Mouse (Mus musculus) limb, embryonic 13.5 days (tissue): Measurements from ENCODE around the gene Disc1. TPM values are rescaled to one million over a fixed set of nuclear protein-coding genes. Genes with fewer than 3 reads are reported as not detected.

ENCODE experiments used
- ATAC-seq: fragments of 200-750 bp; cut with Nextera tagmentation; 2 replicates; pipeline ENCODE4 v1.8.0; 2017; ENCODE audit warnings: low read depth, moderate number of reproducible peaks, moderate TSS enrichment; ENCODE audit not compliant: low FRiP score
- H3K27ac ChIP-seq: fragments of 300-500 bp; sonication (generic); 2 replicates; pipeline ENCODE4 v1.5.1; 2015; ENCODE audit warnings: inconsistent platforms, mild to moderate bottlenecking, moderate library complexity
- H3K27me3 ChIP-seq: fragments of 300-500 bp; sonication (generic); 2 replicates; pipeline ENCODE4 v1.6.1; 2015; ENCODE audit warnings: mild to moderate bottlenecking, inconsistent platforms
- H3K36me3 ChIP-seq: fragments of 300-500 bp; sonication (generic); 2 replicates; pipeline ENCODE4 v1.6.1; 2015; ENCODE audit warnings: inconsistent platforms, mild to moderate bottlenecking, moderate library complexity
- H3K4me1 ChIP-seq: fragments of 300-500 bp; sonication (generic); 2 replicates; pipeline ENCODE4 v1.6.1; 2015; ENCODE audit warnings: inconsistent platforms
- H3K4me2 ChIP-seq: fragments of 300-500 bp; sonication (generic); replicated peaks from 2 replicates; pipeline ENCODE4 v1.6.1; 2015; ENCODE audit warnings: inconsistent platforms, mild to moderate bottlenecking, moderate library complexity
- H3K4me3 ChIP-seq: fragments of 300-500 bp; sonication (generic); 2 replicates; pipeline ENCODE4 v1.5.1; 2015; ENCODE audit warnings: moderate library complexity, mild to moderate bottlenecking, inconsistent platforms
- H3K9ac ChIP-seq: fragments of 300-500 bp; sonication (generic); 2 replicates; pipeline ENCODE4 v1.6.1; 2015; ENCODE audit warnings: mild to moderate bottlenecking, inconsistent platforms
- H3K9me3 ChIP-seq: fragments of 300-500 bp; sonication (generic); 2 replicates; pipeline ENCODE4 v1.6.1; 2016; ENCODE audit warnings: inconsistent platforms
- WGBS: fragments of 180-500 bp; shearing (Covaris S2); methylation state at CpG from one replicate; pipeline ENCODE4 v1.1.7; 2015; 5-methylcytosine and 5-hydroxymethylcytosine counted together
- polyA plus RNA-seq: library from polyadenylated mRNA; unstranded; fragments of >200 nt; fragmentation: Nextera tagmentation; extraction: Ambion mirVana; gene quantifications from 2 replicates; pipeline ENCODE4 v1.2.1, GENCODE M21; 2015

Disc1 gene
- polyA plus RNA-seq, 1 experiment from 2014 or later = 2.9 TPM

DNA sequence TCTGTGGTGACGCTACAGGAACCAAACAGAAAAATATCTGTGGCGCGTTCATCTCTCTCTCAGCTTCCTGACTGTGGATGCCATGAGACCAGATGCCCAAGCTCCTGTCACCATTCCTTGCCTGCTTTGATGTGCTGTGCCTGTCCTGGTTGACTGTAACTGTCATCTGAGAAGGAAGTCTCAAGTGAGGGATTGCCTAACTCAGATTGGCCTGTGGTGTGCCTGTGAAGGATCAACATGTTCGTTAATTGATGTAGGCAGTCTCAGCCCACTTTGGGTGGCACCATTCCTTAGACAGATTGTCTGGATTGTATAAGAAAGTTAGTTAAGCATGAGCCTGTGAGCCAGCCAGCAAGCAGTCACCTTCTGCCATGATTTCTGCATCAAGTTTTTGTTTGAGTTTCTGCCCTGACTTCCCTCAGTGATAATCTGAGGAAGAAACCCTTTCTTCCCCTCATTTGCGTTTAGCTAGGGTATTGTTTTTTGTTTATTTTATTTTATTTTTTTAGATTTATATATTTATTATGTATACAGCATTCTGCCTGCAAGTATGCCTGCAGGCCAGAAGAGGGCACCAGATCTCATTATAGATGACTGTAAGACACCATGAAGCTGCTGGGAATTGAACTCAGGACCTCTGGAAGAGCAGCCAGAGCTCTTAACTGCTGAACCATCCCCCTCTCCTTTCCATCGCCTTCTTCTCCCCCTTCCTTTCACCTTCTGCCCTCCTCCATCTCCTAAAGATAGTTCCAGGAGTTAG is 14.3 kb downstream of the Disc1 start:
- H3K4me3 ChIP-seq = no peak overlapping the region
- H3K9me3 ChIP-seq = no peaks in the 10 kb centered on the region
- no peak overlapping the region for H3K4me2 ChIP-seq
- H3K27me3 ChIP-seq = peaks cover 4% of the 10 kb centered on the region; the same call in 1 of the 2 replicates
- no peaks in the 10 kb centered on the region for H3K36me3 ChIP-seq
- WGBS = 85% methylated on average over 6 of the region's 6 CpGs
- no peak for ATAC-seq
- H3K9ac ChIP-seq = no peak overlapping the region
- no peak overlapping the region for H3K27ac ChIP-seq
- H3K4me1 ChIP-seq = peaks cover 18% of the 10 kb centered on the region

DNA sequence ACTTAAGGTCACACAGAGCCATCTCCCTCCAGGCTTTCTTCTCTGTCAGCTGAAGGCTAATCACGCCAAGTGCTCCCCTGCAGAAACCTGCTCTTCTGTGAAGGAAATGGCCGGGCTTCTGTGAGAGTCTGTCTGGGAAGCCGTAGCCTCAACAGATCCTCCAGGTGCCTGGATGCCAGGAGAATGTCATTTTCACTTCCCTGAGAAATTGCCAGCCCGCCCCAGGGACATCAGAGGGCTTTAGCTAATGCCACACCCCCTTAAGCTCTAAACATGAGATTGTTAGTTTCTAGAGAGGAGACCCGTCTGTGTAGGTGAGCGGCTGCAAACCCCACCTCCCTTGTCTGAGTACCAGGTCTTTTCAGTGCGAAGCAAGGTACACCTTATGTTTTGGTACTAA is 15.3 kb downstream of the Disc1 start:
- no peak for ATAC-seq
- WGBS = 52% methylated on average over 7 of the region's 7 CpGs
- peaks cover 4% of the 10 kb centered on the region; the same call in 1 of the 2 replicates for H3K27me3 ChIP-seq
- no peak overlapping the region for H3K27ac ChIP-seq
- peaks cover 18% of the 10 kb centered on the region for H3K4me1 ChIP-seq
- no peak overlapping the region for H3K4me2 ChIP-seq
- no peaks in the 10 kb centered on the region for H3K9me3 ChIP-seq
- no peak overlapping the region for H3K4me3 ChIP-seq
- no peaks in the 10 kb centered on the region for H3K36me3 ChIP-seq
- no peak overlapping the region for H3K9ac ChIP-seq

DNA sequence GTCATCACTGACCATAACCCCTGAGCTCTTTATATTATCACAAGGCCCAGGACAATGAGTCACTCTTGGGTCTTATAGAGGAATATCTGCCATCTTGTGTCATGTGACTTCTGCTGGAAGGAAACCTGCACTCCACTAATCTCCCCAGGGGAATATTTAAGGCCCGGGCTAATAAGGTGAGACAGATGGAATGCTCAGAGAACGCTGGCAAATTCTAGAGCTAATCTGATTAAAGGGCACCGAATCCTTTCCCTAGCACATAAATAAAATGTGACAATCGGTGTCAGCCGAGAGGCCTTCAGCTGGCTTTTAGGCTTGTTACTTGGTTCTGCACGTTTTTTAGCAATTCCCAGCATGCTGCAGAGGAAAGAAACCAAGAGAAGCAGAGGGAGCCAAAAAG is 15.7 kb downstream of the Disc1 start:
- Histone ChIP-seq H3K4me3 (no peak overlapping the region), H3K9ac (no peak overlapping the region), H3K9me3 (no peaks in the 10 kb centered on the region), H3K27ac (no peak overlapping the region), H3K4me2 (no peak overlapping the region), H3K27me3 (peaks cover 4% of the 10 kb centered on the region; the same call in 1 of the 2 replicates), H3K36me3 (no peaks in the 10 kb centered on the region), H3K4me1 (peaks cover 18% of the 10 kb centered on the region)
- WGBS = 34% methylated on average over 6 of the region's 6 CpGs
- no peak for ATAC-seq

DNA sequence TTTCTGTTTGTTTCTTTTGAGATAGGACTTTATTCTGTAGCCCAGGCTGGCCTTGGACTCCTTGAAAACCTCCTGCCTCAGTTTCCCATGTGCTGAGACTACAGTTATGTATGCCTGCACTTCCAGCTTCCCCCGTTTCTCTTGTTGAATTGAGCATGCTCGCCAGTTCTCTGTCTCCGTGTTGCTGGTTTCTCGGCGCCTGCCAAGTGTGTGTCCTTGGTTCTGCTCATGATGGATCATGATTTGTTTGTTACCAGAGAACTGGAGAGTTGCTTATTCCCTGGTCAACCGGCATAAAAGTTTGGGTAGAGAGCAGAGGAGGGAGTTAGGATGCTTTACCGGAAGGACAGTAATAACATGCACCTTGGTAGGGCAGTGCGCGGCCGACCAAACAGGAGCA is 20.1 kb downstream of the Disc1 start:
- H3K27me3 ChIP-seq = no peaks in the 10 kb centered on the region; the same call in 1 of the 2 replicates
- H3K9me3 ChIP-seq = no peaks in the 10 kb centered on the region
- H3K4me1 ChIP-seq = peaks cover 9% of the 10 kb centered on the region; the same call in 1 of the 2 replicates
- ATAC-seq = no peak
- H3K4me2 ChIP-seq = no peak overlapping the region
- H3K4me3 ChIP-seq = no peak overlapping the region
- WGBS = 90% methylated on average over 10 of the region's 10 CpGs
- no peak overlapping the region for H3K9ac ChIP-seq
- no peak overlapping the region for H3K27ac ChIP-seq
- no peaks in the 10 kb centered on the region for H3K36me3 ChIP-seq

DNA sequence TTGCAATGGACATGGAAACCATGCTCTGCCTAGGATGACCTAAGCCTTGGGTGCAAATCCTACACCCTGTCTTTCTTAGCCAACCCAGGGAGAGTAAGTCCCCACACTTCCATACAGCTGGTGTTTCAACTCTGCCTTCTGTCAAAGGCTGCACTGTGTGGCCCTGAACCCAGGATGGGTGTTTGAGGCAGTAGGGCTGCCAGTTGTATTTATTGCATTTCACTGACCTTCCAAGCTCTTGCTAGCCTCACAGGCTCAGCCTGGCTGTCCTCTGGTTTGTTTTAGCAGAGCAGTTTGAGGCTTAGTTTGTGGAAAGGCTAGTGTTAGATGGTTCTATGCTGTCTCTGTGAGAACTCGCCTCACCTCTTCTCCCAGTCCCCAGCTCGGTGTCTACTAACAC is 20.6 kb downstream of the Disc1 start:
- WGBS = 77% methylated on average over 2 of the region's 2 CpGs
- Histone ChIP-seq H3K9me3 (no peaks in the 10 kb centered on the region), H3K4me1 (peaks cover 5% of the 10 kb centered on the region; the same call in 1 of the 2 replicates), H3K4me3 (no peak overlapping the region), H3K27ac (no peak overlapping the region), H3K36me3 (no peaks in the 10 kb centered on the region), H3K9ac (no peak overlapping the region), H3K4me2 (no peak overlapping the region), H3K27me3 (no peaks in the 10 kb centered on the region; the same call in 1 of the 2 replicates)
- no peak for ATAC-seq

DNA sequence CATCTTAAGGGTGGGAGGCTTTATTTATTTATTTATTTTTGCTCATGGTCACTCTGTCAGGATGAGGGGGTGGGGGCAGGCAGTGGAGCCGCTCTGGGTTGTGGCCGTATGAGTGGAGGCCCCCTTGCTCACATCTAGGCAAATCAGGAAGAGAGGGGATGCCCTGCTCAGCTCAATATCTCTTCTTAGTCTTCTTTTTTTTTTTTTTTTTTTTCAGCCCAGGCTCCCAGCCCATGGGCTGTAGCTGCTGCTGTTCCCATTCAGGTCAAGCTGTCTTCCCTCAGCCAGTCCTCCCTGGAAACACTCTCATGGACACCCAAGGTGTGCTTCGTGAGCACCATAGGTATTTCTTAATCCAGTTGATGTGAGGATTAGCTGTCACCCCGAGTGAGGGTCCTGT is 21.4 kb downstream of the Disc1 start:
- Histone ChIP-seq H3K27ac (no peak overlapping the region), H3K9me3 (no peaks in the 10 kb centered on the region), H3K9ac (no peak overlapping the region), H3K36me3 (no peaks in the 10 kb centered on the region), H3K4me2 (no peak overlapping the region), H3K4me3 (no peak overlapping the region), H3K27me3 (no peaks in the 10 kb centered on the region; the same call in 1 of the 2 replicates), H3K4me1 (no peaks in the 10 kb centered on the region)
- ATAC-seq = no peak
- 80% methylated on average over 4 of the region's 4 CpGs for WGBS

DNA sequence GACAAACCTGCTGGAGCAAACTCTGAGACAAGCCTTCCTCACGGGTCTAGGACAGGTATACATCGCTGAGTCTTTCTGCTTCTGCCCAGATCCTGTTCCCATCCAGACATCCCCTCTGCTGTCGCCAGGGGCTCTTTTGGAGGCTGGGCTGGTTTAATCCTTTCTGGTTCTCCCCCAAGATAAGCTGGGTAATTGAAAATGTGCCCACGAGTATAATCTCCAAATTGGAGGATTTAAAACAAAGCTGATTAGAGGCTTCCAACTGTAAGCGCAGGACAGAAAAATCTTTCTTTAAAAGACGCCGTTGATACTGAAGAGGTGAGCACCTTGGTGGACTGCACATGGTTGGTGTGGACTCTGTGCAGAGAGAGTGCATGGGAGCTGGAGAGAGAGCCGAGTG is 23.3 kb downstream of the Disc1 start:
- 82% methylated on average over 8 of the region's 8 CpGs for WGBS
- Histone ChIP-seq H3K27ac (no peak overlapping the region), H3K9me3 (no peaks in the 10 kb centered on the region), H3K4me2 (no peak overlapping the region), H3K36me3 (no peaks in the 10 kb centered on the region), H3K4me3 (no peak overlapping the region), H3K4me1 (0 out of 2 replicates have a peak, but pooled peaks cover 7% of the 10 kb centered on the region), H3K27me3 (no peaks in the 10 kb centered on the region; the same call in 1 of the 2 replicates), H3K9ac (no peak overlapping the region)
- ATAC-seq = no peak

DNA sequence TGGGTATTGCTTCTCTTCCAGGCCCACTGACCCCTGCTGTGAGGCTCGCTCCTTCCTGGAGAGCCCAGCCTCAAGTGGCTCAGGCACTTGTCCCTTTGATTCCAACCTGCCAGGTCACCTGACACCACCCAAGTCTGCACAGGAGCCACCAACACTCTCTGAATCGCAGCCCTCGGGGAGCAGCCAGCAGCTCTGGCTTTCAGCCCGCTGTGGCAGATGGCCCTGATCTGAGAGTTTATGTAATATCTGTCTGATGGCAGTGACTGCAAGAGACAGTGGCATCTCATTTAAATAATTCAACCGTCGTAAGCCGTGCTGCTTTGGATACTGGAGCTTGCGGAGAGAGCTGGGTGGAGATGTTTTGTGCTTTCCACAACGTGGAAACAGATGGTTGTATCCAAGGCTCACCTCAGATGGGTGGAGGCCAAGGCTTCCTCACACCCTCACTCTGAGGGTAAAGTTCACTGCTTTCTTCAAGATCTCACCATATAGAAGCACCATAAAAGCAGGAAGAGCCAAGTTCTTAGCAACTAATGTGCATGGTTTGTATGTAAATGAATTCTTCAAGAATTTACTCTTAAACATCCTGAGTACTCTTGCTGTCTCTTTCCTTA is 24.9 kb downstream of the Disc1 start:
- no peak overlapping the region for H3K4me2 ChIP-seq
- H3K9ac ChIP-seq = no peak overlapping the region
- 55% methylated on average over 9 of the region's 9 CpGs for WGBS
- H3K27ac ChIP-seq = no peak overlapping the region
- no peak overlapping the region for H3K4me3 ChIP-seq
- peaks cover 21% of the 10 kb centered on the region for H3K4me1 ChIP-seq
- no peaks in the 10 kb centered on the region; the same call in 1 of the 2 replicates for H3K27me3 ChIP-seq
- no peaks in the 10 kb centered on the region for H3K9me3 ChIP-seq
- ATAC-seq = no peak
- H3K36me3 ChIP-seq = no peaks in the 10 kb centered on the region

DNA sequence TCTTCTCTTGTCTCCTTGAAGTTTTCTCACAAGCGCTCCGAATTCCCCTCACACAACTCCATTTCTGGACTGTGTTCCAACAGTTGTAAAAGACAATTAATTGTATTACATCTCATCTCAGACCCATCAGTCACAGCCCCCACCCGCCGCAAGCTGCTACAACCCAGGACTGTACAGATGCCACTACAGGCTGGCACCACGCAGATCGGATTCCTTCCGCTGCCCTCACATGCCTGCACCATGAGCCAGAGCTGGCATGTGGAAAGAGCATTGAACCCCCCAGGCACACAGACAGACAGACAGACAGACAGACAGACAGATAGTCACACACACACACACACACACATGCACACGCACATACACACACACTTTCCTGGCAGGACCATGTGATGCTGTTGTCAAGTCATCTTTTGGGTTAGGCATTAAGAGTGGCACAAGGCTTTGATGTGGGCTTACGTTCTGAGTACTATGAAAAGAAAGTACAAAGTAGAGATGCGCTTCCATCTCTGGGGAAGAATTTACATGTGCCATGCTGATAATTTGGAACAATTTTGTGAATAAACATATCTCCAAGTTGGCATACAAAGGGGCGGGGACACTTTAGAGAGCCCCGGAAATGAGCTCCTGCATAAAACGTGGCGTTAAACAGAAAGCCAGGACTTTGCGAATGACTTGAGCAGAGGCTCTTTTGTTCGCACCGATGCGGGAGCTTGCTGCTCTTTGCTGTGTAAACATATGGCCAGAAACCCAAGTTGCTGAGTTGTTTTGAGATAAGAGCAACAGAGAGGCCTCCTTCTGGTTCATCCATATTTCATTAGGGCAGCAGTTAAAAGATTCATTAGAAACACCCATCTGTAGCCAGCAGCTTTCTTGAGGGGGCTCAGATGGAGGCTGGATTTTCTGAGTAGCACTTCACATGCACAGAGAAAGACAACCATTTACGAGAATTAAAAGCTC is 26.7 kb downstream of the Disc1 start:
- Histone ChIP-seq H3K27ac (no peak overlapping the region), H3K4me1 (peaks cover 27% of the 10 kb centered on the region), H3K4me3 (no peak overlapping the region), H3K9ac (no peak overlapping the region), H3K9me3 (no peaks in the 10 kb centered on the region), H3K27me3 (no peaks in the 10 kb centered on the region; the same call in 1 of the 2 replicates), H3K4me2 (no peak overlapping the region), H3K36me3 (no peaks in the 10 kb centered on the region)
- no peak for ATAC-seq
- WGBS = 84% methylated on average over 19 of the region's 19 CpGs

DNA sequence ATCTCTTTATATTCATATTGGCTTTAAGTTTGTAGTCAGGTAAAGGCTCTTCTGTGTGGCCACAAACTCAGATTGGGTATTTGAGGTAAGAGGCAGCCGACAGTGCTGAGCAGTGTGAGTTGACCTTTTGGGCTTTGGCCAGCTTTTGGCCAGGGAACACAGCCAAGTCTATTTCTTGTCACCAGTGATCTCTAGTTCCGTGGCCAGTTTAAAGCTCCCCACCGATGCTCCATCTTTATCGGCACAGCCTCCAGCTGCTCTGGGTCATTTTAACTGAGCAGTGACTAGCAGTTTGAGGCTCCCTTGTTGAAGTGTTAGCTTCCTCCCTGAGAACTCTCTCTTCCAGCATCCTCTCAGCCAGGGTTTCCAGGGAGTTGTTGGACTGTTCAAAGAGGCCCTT is 29.8 kb downstream of the Disc1 start:
- Histone ChIP-seq H3K9ac (no peak overlapping the region), H3K36me3 (no peaks in the 10 kb centered on the region), H3K9me3 (no peaks in the 10 kb centered on the region), H3K4me3 (no peak overlapping the region), H3K27ac (peak overlapping the region; percentile 79), H3K4me1 (peaks cover 27% of the 10 kb centered on the region), H3K4me2 (no peak overlapping the region; the same call in 1 of the 2 replicates), H3K27me3 (no peaks in the 10 kb centered on the region)
- WGBS = 43% methylated on average over 4 of the region's 4 CpGs
- no peak for ATAC-seq

DNA sequence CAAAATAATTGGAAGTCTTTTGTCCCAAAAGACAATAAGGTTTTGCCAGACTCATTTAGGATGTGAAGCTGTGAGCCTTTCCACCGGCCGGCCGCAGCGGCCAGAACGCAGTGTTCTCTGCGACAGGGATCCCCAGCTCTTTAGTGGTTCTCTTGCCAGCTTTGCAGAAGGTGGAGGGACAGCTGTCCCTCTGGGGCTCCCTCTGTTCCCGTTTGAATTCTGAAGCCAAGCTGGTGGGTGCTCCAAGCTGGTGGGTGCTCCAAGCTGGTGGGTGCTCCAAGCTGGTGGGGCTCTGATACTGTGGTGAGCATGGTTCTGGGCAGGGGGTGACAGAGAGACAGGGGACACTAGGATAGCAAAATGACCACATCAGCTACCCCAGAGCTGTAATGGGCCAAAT is 30.5 kb downstream of the Disc1 start:
- H3K4me1 ChIP-seq = peaks cover 27% of the 10 kb centered on the region
- H3K9ac ChIP-seq = no peak overlapping the region
- no peak for ATAC-seq
- no peak overlapping the region for H3K4me3 ChIP-seq
- no peaks in the 10 kb centered on the region for H3K9me3 ChIP-seq
- no peak overlapping the region for H3K4me2 ChIP-seq
- H3K27ac ChIP-seq = peak overlapping the region; percentile 79; the same call in 1 of the 2 replicates
- no peaks in the 10 kb centered on the region for H3K36me3 ChIP-seq
- 73% methylated on average over 7 of the region's 7 CpGs for WGBS
- H3K27me3 ChIP-seq = no peaks in the 10 kb centered on the region
